Mouse (Mus musculus) cerebellum, postnatal 4 days (tissue): ENCODE measurements around the gene Arhgap31.

ENCODE experiments used
- DNase-seq, 2 experiments: peaks; one replicate each; pipeline ENCODE4 v3.0.0; 2022; ENCODE audit warnings: low spot score in 2 of 2, mixed read lengths in 1 of 2

Arhgap31 gene

DNA sequence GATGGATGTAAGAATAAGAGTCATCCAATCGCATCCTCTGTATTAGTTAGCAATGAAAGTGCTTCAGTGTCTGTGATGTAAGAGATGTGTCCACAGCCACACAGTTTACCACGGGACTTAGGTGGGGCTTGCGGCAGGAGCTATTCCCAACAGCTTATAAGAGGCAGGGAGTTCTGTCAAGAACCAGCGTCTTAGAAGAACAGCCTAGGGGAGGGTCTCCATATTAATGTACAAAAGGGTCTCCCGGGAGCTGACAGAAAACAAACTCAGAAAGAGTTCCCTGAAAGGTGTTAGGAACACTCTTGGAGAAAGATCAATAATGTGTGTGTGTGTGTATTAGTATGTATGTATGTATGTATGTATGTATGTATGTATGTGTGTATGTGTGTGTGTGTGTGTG lies 60.4 kb downstream of the Arhgap31 start:
- no peak for DNase-seq

DNA sequence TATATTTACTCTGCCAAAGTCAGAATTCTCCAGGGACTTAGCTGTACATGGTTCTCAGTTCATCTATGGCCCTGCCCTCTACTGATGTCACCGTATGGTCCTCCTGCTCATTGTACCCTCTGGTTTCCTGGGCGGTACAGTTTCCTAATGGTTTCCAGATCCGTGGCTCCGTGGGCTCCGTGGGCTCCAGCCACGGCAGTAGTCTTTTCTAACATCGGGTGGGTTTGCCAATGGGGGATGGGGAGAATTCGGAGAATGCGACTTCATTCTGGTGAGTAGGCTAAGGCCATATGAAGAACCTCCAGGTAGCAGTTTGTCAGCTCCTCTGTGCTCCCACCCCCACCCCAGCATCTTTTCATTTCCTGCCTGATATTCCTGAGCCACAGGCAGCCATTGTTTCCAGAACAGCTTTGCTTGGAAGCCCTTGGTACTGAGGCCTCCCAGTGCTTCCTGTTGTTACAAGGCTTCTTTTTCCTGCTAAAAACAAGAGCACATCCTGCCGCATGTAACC lies 61.3 kb downstream of the Arhgap31 start:
- no peak for DNase-seq

DNA sequence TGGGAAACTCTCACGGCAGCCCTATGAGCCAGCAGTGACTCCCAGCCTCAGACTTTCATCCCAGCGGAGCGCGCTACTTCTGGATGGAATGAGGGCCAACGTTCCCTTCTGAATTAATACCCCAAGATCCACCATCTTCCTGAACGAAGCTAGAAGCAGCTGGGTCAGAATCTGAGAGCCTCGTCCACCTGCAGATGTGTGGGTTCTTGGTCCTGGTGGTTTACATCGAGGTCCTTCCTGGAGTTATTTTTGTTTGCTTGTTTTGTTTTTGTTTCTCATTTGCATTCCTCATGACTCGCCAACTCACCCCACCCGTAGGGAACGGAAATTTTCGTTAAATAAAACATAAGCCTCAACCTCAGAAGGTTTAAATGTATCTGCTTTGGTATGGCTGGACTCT lies 61.8 kb downstream of the Arhgap31 start:
- DNase-seq = no peak

DNA sequence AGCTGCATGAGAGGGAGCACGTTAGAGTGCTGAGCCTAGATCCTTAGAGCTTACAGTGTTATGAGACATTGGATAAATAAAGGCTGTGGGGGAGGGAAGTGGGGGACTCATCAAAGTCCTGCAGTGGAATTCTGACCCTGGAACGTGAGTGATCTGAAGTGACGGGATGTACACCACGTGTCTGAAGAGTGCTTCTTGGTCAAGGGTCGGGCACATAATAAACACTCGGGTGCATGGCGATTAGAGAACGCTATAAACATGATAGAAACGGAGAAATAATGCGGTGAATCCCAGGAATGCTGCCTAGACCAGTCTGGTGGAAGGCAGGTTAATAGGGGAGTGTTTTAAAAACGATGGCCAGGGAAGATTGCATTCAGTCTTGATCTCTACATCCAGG lies 63.6 kb downstream of the Arhgap31 start:
- DNase-seq = no peak

DNA sequence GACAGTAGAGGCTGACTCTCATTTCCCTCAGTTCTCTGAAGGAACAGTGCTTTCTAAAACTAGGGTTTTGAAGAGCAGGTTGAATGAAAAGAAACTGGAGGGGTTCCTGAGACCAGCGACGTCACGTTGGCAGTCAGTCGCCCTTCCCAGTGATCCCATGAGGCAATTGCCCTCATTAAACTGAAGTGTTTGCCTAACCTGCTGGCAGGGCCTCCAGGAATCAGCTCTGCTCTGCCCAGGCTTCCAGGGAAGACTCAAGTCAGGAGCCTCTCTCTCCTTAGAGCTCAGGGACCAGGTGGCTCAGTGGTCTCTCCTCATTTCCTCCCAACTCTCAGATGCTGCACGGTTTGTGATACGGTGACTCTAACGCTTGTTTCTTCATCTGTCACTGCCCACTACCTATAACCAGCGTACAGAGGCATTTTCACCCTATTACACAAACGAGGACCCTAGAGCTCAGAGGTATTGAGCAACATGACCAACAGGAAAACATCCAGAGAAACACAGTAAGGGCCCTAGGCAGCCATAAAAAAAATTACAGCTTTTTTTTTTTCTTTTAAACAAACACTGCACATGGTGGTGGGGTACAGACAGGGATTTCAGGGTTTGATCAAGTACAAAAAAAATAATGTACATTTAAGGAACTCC lies 64.2 kb downstream of the Arhgap31 start:
- no peak for DNase-seq

DNA sequence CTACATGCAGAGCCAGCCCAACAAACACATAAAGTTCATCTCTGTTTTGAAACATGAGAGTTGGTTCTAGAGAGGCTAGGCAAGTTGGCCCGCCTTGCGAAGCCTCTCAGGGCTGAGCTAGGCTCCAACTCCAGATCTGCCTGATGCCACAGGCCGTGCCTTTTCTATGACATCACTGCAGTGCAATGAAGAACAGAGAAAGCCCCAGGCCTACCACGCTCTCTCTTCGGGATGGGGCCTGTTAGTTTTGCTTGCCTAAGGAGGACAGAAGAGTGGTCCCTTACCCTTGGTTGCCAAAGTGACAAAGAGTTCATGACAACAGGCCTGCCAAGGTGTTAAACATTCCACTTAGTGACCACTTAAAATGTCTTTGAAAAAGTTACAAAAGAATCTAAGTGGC lies 64.9 kb downstream of the Arhgap31 start:
- no peak for DNase-seq

DNA sequence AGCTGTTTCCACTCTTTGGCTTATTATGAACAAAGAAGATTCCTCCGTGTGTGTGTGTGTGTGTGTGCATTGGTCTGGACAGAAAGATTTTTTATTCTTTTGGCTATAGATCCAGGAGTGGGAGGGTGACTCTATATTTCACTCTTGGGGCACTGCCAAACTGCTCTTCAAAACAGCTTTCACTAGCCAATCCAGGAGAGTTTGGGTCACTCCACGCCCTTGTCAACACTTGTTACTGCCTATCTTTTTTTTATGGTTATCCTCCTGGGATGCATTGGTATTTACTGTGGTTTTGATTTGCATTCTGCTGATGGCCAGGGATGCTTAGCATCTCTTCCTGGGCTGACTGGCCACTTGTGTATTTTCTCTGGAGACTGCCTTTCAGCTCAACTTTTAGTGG lies 68.6 kb downstream of the Arhgap31 start:
- DNase-seq = no peak

DNA sequence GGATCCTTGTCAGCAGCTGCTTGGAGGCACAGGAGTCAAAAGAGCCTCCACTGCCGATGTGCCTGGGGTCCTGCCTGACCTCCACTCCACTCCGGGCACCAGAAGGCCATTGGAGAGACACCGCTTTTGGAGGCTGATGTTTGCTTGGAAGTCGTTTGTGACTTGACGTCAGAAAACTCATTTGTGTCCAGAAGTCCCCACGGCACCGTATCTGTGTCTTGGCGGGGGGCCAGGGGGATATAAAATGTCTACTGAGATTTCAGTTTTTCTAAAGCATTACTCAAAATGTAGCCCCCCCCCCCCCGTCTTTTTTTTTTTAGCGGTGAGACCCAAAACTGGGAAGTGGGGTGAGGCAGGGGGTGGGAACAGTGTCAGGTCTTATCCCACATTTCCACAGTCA lies 76.0 kb downstream of the Arhgap31 start:
- no peak for DNase-seq

DNA sequence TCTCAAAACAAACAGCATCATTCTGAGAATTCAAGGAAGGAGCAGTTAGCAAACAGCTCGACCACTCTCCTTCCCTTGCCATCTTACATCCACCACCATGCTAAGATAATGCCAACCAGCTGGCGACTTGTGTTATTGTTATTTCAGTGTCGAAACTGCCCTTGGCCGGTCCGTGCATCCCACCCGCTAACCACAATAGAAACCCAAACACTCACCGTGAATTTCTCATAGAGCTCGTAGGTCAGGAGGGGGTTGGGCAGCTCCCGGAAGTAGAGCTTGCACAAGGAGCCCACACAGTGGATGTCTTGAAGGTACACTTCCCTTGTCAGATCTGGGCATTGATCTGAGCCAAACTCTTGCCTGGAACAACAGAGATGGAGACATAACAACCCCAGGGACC lies 76.4 kb downstream of the Arhgap31 start:
- no peak for DNase-seq

DNA sequence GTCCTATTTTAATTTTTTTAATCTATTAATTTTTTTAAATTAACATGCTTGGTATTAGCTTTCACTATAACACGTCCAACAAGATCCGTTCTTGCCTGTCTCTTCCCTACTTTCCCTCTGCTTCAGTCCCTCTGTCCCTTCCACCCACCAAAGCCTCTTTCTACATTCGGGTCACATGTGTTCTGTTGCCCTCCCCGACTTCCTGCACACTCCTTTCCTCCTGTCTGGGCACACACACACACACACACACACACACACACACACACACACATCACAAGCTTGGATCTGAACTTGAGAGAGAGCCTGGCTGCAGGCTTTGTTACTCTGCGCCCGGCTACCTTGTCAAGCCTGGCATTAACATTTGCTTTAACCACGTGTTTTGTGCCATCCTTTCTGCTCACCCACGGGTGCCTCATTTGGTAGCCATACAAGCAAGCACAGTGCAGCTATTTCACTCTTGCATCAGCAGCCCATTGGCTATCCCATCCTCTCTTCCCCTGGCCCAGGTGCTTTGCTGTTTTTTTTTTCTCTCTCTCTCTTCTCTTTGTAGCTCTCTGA lies 77.2 kb downstream of the Arhgap31 start:
- no peak for DNase-seq

DNA sequence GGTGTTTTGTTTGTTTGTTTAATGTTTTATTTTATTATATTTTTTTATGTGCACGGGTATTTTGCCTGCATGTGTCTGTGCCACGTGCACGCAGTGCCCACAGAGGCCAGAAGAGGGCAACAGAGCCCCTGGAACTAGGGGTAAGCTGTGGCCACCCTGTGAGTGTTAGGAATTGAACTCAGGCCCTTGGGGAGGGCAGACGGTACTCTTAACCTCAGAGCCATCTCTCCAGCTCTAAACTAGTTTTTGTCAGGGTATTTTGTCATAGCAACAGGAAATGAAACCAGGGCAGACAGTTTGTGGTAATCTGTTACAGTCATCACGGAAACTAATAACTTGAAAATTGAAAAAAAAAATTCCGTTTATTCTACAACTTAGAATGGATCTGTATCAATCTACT lies 80.9 kb downstream of the Arhgap31 start:
- DNase-seq = peak in 1 of 2 experiments; percentile 69

DNA sequence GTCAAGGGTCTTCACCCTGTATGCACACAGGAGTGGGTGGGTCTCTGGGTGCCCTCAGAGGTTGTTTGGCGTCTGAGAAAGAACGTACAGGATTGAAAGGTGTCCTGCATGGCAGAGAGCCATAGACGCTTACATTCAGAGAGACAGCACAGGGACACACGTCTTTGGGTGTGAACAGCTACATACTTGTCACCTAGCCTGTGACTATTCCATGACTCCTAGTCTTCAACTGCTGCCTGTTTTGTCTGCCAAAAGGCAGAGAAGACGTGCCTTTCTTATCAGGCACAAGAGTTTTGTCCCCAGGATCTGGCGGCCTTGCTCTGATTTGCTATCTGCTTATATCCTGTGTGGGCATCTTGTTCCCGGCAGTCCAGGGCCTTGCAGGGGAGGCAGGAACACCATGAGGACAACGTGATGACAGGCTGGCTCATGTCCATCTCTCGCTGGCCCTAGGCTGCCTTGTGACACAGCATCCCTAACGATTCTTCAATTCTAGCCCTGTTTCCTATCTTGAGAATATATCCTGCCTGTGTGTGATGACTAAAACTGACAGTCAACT lies 87.2 kb downstream of the Arhgap31 start:
- DNase-seq = no peak

DNA sequence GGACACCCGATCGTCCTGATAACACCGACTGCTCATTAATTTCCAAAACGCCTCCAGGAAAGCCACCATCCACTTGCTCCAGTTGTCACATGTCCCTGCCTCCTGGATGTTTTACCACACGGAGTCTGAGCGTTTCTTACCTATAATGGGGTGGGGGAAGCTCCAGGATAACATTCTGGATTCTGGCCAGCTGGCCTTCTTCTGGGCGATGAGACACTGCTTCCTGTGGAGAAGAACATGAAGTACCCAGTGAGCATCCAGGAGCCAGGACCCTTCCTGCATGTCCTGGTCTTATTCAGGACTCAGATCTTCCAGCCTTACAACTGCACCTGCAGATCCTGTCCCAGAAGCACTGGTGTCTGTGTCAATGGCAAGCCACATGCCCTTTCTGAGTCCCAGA lies 87.7 kb downstream of the Arhgap31 start:
- no peak for DNase-seq

DNA sequence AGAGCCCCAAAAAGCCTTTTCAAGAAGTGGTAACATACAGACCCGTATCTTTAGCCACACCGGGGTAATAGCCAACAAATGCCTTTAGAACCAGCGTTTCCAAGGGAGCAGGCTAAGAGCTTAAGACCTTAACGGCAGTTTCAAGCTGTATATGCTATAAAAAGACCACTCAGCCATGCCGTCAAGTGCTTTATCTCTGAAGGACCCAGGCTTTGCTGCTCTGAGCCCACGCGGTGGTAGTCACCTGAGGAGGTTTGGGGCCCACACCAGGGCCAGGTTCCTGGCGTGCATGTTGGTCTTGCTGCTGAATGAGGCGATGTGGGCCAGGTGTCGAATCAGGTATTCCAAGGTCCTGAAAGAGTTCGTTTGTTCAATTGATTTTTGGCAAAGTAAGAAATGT lies 88.8 kb downstream of the Arhgap31 start:
- no peak for DNase-seq

DNA sequence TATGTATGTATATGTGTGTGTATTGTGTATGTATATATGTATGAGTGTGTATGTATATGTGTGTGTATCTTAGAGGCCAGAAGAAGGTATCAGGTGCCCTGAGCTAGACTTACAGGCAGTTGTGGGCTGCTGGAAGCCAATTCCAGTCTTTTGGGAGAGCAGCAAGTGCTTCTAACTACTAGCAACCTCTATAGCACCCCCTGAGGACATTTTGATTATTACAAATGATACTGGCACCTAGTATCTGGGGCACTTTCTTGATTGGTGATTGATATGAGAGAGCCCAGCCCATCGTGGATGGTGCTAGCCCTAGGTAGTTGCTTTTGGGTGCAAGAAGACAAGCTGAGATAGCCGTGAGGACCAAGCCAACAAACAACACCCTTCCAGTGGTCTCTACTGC lies 90.8 kb downstream of the Arhgap31 start:
- DNase-seq = no peak

DNA sequence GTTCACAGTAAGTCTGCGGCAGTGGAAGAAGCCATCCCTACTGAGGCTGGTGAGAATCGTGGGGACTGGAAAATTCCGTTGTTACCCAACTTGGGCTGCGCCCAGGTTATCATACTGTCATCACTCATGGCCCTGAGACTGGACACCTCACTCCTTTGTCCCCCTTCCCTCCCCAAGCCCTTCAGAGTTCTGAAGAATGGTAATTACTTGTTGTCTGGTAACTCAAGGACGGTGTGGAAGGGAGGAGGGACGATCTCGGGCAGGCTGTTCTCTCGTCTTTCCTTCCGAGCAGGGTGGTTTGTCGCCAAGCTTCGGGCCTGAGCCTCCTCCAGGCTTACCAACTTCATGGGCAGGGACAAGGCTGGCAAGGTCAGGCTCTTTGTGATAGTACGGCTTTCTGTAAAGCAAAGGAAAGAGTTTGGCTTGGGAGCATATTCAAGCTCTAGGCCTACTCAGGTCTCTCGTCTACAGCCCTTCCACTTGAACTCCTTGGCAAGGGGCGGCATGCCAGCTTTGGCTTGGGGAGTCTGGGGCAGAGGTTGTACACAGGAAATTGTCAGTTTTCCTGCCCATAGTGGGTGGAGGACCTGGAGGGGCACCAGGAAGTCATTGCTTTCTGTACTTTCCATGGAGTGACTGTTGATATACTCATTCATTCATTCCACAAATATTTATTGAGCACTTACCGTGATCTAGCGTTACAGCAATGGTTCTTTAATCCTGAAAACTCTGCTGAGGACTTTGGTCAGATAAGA lies 92.2 kb downstream of the Arhgap31 start:
- DNase-seq = no peak

DNA sequence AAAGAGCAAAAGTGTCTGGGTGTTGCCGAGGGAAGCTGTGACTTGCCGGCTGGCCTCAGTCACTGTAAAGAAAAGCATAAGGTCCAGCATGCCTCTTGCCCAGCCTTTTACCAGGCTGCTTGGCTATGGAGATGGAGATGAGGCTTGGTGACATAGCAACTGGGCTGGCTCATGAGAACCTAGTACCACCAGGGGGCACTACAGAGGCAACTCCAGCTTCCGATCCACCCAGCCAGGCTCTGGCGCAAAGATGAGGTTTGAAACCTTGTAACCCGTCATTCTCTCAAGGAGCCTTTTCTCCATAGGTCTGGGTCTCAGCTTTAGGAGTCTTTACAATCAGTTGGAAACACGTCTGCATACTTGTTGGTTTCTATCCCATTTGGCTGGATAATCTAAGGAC lies 94.0 kb downstream of the Arhgap31 start:
- DNase-seq = peak; percentile 70 to 83

DNA sequence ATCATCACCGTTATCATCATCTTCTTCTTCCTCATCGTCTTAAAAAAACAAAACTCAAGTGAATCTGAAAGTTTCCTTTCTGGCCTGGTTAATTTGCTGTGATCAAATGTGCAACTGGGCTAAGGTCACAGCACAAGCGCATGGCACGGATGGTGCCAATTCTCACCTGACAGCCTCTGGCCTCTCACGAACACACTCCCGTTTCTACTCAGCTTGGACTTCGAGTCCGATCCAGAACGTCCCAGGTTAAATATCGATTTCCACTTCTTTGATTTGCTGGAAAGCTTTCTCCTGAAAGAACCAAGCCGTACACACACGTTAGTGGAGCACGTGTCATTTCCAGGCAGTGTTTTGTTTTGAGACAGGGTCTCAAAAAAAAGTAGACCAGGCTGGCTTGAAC lies 95.1 kb downstream of the Arhgap31 start:
- DNase-seq = no peak

DNA sequence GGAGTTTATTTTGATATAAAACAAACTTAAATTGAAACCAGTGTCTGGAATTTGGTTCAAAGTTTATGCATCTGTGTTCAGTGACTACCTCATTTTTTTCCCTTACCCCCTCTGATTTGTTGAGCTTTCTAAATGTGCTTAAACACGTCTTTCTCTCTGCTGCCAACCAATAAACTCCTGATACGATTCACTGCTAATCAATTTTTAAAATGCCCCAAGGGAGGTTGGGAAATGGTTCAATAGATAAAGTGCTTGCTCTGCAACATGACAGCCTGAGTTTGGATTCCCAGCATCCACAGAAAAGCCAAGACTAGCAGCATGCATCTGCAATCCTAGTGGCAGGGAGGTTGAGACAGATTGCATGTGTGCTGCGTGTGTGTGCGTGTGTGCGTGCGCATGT lies 99.4 kb downstream of the Arhgap31 start:
- no peak for DNase-seq

DNA sequence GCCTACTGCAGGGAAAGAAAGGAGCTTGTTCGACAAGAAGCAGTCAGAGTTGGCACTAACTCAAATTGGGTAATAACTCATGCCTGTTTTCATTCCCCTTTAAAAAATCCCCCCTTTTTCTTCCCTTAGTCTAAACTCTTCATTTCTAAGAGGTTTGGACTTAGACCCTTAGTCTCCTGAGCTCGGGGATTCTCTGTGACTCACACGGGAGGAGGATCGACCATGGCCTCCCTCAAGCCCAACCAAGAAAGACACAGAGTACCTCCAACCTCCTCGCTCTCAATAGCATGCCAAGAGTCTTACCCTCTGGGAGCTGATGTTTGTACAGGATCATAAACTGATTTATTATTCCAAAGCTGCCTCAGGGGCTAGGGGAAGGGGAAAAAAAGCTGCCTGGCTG lies 100.4 kb downstream of the Arhgap31 start:
- no peak for DNase-seq

DNA sequence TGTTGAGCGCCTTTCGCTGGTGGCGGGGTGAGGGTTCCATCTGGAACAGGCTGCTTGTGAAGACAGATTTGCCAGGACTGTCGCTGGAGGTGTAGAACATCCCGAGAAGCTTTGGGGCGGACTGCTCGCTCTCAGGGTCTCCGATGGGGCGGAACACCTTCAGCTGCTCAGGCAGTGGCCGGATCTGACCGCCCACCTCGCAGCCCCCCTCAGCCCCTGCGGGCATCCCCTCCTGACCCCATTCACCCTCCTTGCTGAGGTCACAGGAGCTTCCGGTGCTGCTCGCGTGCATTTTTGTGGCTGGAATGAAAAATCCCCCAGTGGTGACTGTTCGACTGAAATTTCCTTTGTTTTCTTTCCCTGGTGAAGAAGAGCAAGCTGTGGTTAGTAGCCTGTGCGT lies 104.0 kb downstream of the Arhgap31 start:
- no peak for DNase-seq

DNA sequence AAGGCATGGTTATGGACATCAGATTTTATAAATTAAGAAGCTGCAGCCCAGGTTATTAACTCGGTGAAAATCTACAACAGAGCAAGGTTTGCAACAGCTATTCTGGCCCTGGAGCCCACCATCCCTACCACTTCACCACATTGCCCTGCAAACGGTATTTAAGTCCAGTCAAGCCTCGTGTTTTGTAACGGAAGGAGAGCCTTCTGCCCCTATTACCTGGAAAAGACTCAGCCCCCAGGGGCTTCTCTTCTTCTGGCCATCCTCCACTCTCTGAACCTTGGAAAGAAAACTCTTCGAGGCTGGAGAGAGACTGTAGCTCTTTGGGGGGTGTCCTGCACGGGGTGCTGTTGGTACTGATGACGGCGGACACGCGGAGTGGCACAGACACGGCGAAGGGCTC lies 104.4 kb downstream of the Arhgap31 start:
- no peak for DNase-seq

DNA sequence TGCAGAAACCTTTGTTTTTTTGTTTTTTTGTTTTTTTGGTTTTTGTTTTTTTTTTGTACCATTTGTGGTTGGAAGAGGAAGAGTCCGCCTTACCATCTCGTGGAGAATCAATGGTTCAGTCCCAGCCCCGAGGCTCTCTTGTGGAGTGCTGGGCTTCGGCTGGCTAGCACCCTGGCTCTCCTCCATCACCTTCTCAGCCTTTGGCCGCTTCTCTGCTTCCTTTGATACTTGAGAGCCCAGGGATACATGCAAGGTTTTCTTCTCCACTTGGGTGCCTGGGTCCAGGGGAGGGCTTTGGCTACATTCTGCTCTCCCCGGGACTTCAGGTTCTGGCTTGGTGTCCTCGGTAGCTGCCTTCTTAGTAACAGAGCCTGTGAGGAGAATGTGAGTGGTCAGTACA lies 106.6 kb downstream of the Arhgap31 start:
- no peak for DNase-seq
